Mouse (Mus musculus): ENCODE results near the gene Pla1a.
A peak's percentile ranks its signal among the peaks of the same experiment; 100 is the strongest.

Gene Pla1a

DNA sequence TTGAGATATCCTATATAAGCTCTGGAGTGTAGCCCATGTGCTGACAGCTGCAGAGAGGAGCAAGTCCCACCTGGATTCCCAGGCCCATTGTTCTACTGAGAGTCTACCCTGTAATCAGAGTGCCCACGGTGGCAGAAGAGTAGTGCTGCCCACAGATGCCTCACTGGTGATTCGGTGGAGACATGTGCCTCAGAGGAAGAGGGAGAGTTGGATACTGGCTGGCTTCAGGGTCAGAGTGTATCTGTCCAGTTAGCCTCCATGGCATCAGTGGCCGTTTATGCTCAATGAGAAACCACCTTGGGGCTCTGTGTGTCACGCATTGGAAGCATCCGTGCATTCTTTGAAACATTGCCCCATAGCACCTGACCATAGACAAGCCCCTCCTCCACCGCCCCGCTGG lies 69.3 kb downstream of the Pla1a start:
- DNase-seq: no peak

DNA sequence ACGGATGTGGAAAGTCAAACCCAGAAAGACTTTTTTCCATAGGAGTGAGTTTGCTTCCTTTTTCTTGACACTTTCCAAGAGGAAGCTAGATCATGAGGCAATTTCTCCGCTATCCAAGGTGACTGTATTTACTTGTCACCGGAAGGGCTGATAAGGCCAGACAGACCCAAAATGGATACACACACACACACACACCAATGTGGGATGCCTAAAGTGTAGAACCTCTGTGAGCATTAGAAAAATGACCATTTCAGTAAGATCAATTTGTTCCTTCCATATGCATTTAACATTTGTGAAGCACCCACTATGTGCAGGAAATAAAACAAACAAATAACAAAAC lies 69.7 kb downstream of the Pla1a start:
- DNase-seq: no peak

DNA sequence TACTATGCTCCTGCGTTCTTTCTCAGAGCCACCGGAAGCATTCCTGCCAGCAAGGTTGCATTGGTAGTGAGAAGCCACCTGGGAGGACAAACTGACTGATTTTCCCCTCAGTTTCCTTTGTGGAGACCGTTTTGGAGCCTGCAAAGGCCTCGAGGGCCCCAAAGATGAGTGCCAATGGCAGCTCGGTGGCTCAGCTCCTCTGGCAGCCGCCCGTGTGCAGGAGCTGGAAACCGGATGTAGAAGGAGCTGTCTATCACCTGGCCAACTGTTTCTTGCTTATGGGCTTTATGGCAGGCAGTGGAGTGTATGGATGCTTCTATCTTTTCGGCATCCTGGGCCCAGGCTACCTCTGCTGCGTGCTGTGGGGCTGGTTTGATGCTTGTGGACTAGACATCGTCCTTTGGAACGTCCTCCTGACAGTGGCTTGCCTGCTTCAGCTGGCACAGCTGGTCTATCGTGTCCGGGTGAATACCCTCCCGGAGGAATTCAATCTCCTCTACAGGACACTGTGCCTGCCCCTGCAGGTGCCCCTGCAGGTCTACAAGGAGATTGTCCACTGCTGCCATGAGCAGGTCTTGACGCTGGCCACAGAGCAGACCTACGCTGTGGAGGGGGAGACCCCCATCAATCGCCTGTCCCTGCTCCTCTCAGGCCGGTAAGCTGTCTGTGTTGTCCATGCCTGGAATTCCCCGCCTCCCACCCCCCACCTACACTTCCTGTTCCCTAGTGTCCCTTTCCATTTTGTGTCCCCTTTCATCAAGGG lies 70.3 kb downstream of the Pla1a start:
- DNase-seq: no peak

GRCm38 (mm10) chr16:38361933-38362332 lies 71.0 kb downstream of the Pla1a start, which contains the start of gene Popdc2:
Gene Popdc2, plus strand, starts transcription at chr16:38362209.
- DNase-seq: no peak

DNA sequence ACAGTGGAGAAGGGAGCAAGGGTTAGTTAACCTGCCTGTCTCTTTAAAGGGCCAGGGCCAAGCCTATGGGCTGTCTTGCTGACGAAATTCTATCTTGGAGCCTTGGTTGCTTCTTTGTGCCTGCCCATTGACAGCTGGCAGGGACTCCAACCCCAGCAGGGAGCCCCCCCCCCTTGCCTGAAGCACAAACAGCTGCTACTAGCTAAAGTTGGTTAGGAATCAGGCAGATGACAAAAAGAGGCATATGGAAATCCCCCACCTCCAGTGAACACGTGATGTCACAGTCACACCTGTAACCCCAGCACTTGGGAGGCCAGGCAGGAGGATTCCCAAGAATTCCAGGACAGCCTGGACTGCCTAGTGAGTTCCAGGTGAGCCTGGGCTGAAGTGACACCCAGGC lies 72.6 kb downstream of the Pla1a start:
- no peak for DNase-seq

- DNase-seq: no peak
Measured at GRCm38 (mm10) chr16:38359857-38360256, 73.1 kb downstream of the Pla1a start.

DNA sequence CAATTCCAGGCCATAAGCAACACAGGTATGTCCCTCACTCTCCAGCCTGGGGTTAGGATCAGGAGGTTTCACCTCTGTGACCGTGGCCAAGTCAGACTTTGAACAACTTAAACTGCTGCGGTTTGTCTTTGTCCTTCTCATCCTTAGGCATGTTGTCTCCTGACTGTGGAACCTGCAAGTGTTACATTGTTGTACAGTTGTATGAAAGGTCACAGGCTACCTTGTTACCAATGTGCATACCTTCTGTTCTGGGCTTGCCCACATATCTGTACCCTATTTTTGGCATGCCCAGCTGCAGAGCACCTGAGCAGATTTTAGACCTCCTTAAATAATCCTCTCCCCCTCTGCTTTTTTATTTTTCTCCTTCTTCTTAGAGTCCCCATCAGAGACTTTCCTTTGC lies 73.7 kb downstream of the Pla1a start:
- no peak for DNase-seq

GRCm38 (mm10) chr16:38358256-38358812 lies 74.6 kb downstream of the Pla1a start:
- DNase-seq: no peak

- no peak for DNase-seq
Measured at GRCm38 (mm10) chr16:38354185-38354913, 78.6 kb downstream of the Pla1a start.

GRCm38 (mm10) chr16:38353642-38354041 lies 79.3 kb downstream of the Pla1a start:
- DNase-seq: no peak

DNA sequence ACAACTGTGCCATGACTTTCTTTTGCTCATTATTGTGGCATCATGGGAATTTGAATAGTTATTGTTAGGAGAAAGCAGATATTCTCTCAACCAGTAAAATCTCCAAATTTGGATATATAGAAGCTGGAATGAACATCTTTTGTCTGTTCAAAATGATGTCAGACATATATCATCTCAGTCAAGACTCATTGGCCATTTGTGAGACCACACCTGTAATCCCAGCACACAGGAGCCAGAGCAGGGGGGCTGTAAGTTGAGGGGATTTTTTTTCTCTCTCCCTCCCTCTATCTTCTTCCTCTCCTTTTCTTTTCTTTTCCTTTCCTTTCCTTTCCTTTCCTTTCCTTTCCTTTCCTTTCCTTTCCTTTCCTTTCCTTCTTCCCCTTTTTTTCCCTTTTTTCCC lies 80.1 kb downstream of the Pla1a start:
- no peak for DNase-seq

DNA sequence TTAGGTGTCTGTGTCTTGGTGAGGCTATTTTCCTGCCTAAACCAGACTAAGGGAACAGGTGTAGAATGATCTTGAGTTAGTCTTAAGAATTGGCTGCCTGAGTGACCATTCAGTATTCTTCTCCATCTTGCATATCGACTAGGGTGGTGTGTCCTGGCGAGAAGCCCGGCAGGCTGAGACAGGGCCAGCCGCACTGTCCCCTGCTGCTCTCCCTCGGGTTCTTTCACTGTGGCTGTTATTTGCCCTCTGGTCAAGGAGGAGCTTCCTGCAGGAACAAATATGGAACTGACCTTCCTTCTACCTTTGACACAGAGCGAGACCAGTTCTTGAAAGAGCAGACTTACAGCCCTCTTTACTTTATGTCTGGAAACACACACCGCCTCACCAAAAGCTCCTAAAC lies 80.9 kb downstream of the Pla1a start:
- DNase-seq: no peak

DNA sequence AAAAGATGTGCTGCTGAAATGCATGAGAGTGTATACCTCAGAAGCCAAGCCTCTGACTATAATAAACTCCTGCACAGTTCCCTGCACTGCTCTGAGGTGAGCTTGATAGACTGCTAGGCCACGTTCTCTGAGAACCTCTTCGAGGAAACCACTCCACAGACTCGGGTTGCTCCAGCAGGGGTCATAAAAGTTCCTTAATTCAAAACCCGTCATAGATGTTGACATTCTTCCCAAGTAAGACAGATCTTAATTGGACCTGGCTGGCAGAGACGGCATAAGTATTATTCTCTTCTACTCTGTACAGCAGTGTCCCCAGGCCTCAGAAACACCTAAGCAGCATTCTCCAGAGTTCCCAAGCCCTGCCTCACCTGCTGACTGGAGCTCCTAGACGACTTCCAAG lies 82.0 kb downstream of the Pla1a start:
- no peak for DNase-seq

- no peak for DNase-seq
Measured at GRCm38 (mm10) chr16:38350361-38350855, 82.5 kb downstream of the Pla1a start.

GRCm38 (mm10) chr16:38349881-38350280 lies 83.1 kb downstream of the Pla1a start:
- DNase-seq: no peak

DNA sequence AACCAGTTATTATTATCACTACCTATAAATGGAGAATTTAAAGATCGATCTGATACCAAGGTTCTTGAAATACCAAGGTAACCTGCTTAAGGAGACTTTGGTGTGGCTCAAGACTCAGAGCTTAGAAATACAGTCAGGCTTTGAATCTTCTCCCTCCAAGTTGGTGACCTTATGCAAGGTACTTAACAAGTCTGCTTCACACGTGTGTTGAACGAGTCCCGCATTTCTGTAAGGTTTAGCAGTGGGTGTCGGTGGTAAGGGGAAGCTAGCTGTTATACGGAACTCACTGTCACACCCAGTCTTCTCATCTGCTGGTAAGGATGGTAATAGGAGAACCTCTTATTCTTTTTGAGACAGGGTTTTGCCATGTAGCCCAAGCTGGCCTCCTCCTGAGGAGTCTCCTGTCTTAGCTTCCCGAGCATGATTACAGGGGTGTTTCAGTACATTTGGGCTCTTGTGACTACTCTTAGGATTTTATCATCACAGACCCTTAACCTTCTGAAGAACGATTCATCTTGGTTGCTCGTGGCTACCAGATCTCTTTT lies 84.7 kb downstream of the Pla1a start:
- no peak for DNase-seq

DNA sequence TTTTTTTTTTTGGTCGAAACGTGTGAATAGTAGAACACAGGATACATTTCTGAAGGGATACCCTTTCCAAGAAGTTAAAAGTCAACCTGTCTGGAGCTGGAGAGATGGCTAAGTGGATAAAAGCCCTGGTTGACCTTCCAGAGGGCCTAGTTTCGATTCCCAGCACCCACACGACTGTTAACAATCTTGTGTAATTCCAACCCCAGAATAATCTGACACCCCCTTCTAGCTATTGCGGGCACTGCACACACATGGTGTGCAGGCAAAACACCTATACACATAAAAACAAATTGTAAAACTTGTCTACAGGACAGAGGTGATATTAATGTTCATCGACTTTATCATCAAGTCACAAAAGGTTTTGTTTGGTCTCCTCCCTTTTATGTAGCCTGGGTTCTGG lies 85.4 kb downstream of the Pla1a start:
- DNase-seq: no peak

DNA sequence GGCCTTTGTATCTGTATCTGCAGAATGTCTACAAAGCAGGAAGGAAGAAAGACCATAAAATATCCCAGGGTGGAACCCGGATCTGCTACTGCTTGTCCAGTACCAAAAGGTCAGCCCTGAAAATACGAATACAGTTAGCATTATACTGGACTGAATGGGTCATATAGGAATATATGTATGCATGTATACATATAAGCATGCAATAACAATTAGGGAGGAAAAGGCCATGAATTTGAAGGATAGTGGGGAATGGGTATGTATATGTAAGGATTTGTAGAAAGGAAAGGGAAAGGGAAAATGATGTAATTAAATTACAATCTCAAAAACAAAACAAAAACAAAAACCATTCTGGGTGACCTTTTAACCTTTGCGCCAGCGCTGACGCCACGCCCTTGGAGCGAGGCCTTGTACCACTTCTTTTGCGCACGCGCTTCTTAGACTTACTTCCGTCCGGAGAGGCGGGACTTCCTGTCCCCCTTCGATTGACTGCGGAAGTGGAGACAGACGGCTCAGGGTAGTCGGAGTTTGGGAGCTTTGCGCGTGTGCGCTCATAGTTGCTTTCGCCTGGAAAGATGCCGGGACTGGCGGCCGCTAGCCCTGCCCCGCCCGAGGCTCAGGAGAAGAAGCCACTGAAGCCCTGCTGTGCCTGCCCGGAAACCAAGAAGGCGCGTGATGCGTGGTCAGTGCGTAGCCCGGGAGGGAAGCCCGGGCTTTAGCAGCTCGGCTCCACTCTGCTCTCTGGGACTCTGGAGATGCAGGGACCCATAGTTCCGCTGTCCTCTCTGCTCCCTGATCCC lies 86.2 kb downstream of the Pla1a start, which contains the start of the genes Cox17 and Gm21987:
TSS of gene Cox17 (plus strand) at position 463 of the 797 bp plus-strand sequence.
TSS of gene Gm21987 (plus strand) at position 512 of the 797 bp plus-strand sequence.
- DNase-seq: peak; percentile 97
